Comparison of ENCODE assay signal across 9 mouse cellular contexts in the genomic region with DNA sequence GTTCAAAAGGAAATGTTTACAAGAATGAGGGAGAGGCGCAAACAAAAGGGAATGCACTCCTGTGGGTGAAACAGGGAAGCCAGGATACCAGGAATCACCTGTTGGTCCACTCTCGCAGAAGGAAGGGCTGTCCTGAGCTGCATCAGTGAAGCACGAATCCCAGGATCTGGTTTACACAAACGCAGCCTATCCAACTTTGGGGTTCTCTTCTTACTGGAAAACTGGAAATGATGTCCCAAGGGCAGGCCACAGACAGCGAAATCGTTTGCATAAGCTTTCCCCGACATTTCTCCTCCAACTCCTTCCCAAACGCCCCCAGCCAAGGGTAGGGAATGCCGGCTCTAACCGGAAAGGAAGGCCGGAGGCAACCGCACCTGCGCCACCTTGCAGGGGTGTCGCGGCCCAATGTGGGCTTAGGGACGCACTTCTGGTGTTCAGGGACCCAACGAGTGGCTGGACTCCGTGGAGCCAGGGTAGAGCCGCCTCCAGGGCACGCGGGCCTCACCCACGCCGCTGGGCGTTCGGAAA. TPM values are rescaled to one million over a fixed set of nuclear protein-coding genes. Genes with fewer than 3 reads are reported as not detected.
DNase-seq lines count a peak whose midpoint lies in the region; ATAC-seq and TF ChIP-seq lines count a peak whose summit lies in the region.
"Had no signal": no experiment of that assay in that cellular context is flagged by ENCODE, and none has a peak within 500 bp of the region (broad histone marks: within the 10 kb centered on the region; RNA-seq: fewer than 3 reads in every experiment).

No protein-coding gene starts in this region.

- peaks cover 8% of the 10 kb centered on the region; the same call in 1 of the 2 replicates for H3K27me3 ChIP-seq in spleen, adult 2 months (ENCODE audit: control insufficient read depth, insufficient read depth, low read length)
- peaks cover 41% of the 10 kb centered on the region for H3K27me3 ChIP-seq in limb, embryonic 14.5 days (ENCODE audit: control insufficient read depth, insufficient read depth, low read length)
- H3K27me3 ChIP-seq in stomach, postnatal 0 days (ENCODE audit: control insufficient read depth, insufficient read depth, low read length), result peaks cover 3% of the 10 kb centered on the region; the same call in 1 of the 2 replicates

- TF ChIP-seq EP300 in stomach, postnatal 0 days (optimal IDR thresholded peaks at IDR 0.05), result peak; percentile 69

- H3K4me1 ChIP-seq in spleen, adult 2 months (ENCODE audit: control insufficient read depth, insufficient read depth, insufficient read length), result peaks cover 8% of the 10 kb centered on the region
- H3K4me1 ChIP-seq in limb, embryonic 14.5 days (ENCODE audit: control insufficient read depth, insufficient read depth, low read length), result no peaks in the 10 kb centered on the region
- H3K4me1 ChIP-seq in stomach, postnatal 0 days (replicated peaks; ENCODE audit: control insufficient read depth, insufficient read depth), result no peaks in the 10 kb centered on the region

- peak overlapping the region; percentile 78 for H3K4me2 ChIP-seq in limb, embryonic 14.5 days (replicated peaks; ENCODE audit: low read depth, low read length, severe bottlenecking)
- H3K4me2 ChIP-seq in stomach, postnatal 0 days (replicated peaks; ENCODE audit: low read depth), result peak overlapping the region; percentile 69

- no peak for TF ChIP-seq CTCF in gastrocnemius, adult 2 months (IDR thresholded peaks at IDR 0.05)
- TF ChIP-seq CTCF in spleen, adult 2 months (IDR thresholded peaks at IDR 0.05; ENCODE audit: extremely low read depth, insufficient read depth, insufficient read length, insufficient replicate concordance), result no peak
- no peak for TF ChIP-seq CTCF in stomach, postnatal 0 days (IDR thresholded peaks at IDR 0.05; ENCODE audit: low read depth)

- DNase-seq in gastrocnemius, adult 2 months, result no peak
- no peak for DNase-seq in gastrocnemius, postnatal 10 days
- no peak for DNase-seq in spleen, adult 2 months (ENCODE audit: low read depth in 1 of 2, low spot score in 2 of 2)
- DNase-seq in spleen, postnatal 4 days (ENCODE audit: low spot score in 2 of 2), result no peak
- no peak for DNase-seq in limb, embryonic 14.5 days (ENCODE audit: low spot score)
- no peak for DNase-seq in stomach, postnatal 0 days (ENCODE audit: low spot score)
- DNase-seq in urinary bladder, postnatal 36 days (ENCODE audit: low spot score in 2 of 2), result no peak
- no peak for DNase-seq in thymus, adult 18-20 months

- peak overlapping the region; percentile 67 for H3K4me3 ChIP-seq in gastrocnemius, adult 2 months
- peak overlapping the region; percentile 51; the same call in 1 of the 2 replicates for H3K4me3 ChIP-seq in spleen, adult 2 months (ENCODE audit: extremely low read depth, insufficient read depth, insufficient read length)
- H3K4me3 ChIP-seq in limb, embryonic 14.5 days (replicated peaks; ENCODE audit: low read length), result peak overlapping the region; percentile 45
- H3K4me3 ChIP-seq in stomach, postnatal 0 days (ENCODE audit: low read depth, low read length), result peak overlapping the region; percentile 56

- intact Hi-C loops in gastrocnemius, adult 2 months (cut with DNase I), result no loop called here

- H3K27ac ChIP-seq in gastrocnemius, adult 2 months, result no peak overlapping the region
- no peak overlapping the region for H3K27ac ChIP-seq in spleen, adult 2 months (ENCODE audit: insufficient read depth, low read length)
- H3K27ac ChIP-seq in limb, embryonic 14.5 days (replicated peaks; ENCODE audit: low read depth, low read length), result no peak overlapping the region
- peak overlapping the region; percentile 93 for H3K27ac ChIP-seq in stomach, postnatal 0 days (replicated peaks)

- H3K9ac ChIP-seq in limb, embryonic 14.5 days (ENCODE audit: low read depth, low read length, severe bottlenecking), result peak overlapping the region; percentile 44; the same call in 1 of the 2 replicates
- H3K9ac ChIP-seq in stomach, postnatal 0 days (ENCODE audit: low read length), result peak overlapping the region; percentile 76

- TF ChIP-seq POLR2A in spleen, adult 2 months (IDR thresholded peaks at IDR 0.05; ENCODE audit: low read depth, low read length), result no peak
- TF ChIP-seq POLR2A in limb, embryonic 14.5 days (IDR thresholded peaks at IDR 0.05; ENCODE audit: borderline replicate concordance, extremely low read depth, insufficient read depth, insufficient read length), result no peak

- no peaks in the 10 kb centered on the region for H3K36me3 ChIP-seq in spleen, adult 2 months (ENCODE audit: control insufficient read depth, insufficient read depth, low read length)
- H3K36me3 ChIP-seq in limb, embryonic 14.5 days (ENCODE audit: control insufficient read depth, insufficient read depth, low read length), result no peaks in the 10 kb centered on the region
- H3K36me3 ChIP-seq in stomach, postnatal 0 days (ENCODE audit: control insufficient read depth, insufficient read depth, low read length), result no peaks in the 10 kb centered on the region

- WGBS in spleen, adult 2 months, result 31% methylated on average over 25 of the region's 25 CpGs
- 7% methylated on average over 25 of the region's 25 CpGs for WGBS in limb, embryonic 14.5 days
- 11% methylated on average over 25 of the region's 25 CpGs for WGBS in stomach, postnatal 0 days

- no peaks in the 10 kb centered on the region for H3K9me3 ChIP-seq in limb, embryonic 14.5 days (ENCODE audit: control insufficient read depth, low read length)
- no peaks in the 10 kb centered on the region for H3K9me3 ChIP-seq in stomach, postnatal 0 days (ENCODE audit: control insufficient read depth, low read length)

- ATAC-seq in limb, embryonic 14.5 days (ENCODE audit: low FRiP score, low read depth), result no peak
- no peak for ATAC-seq in stomach, postnatal 0 days (ENCODE audit: low FRiP score, low TSS enrichment)

RNA-seq across cellular contexts. Expression of gene Spint1, which starts 0.4 kb away (rescaled TPM):
- not detected for total RNA-seq in gastrocnemius, adult 2 months (2021)
- total RNA-seq in gastrocnemius, postnatal 10 days (2021), result under 1 TPM; 0.18 to 0.49 TPM
- polyA plus RNA-seq in spleen, adult 2 months (2012; rRNA removed), result 2.9 and 7.2 TPM in 2 replicates
- 9.2 and 11.6 TPM in 2 replicates for polyA plus RNA-seq in limb, embryonic 14.5 days (2012; rRNA removed)
- polyA plus RNA-seq in limb, embryonic 14.5 days (2014; fragmentation: Nextera tagmentation; extraction: Ambion mirVana), result 18.2 and 19.5 TPM in 2 replicates
- 70.9 and 80.2 TPM in 2 replicates for polyA plus RNA-seq in stomach, postnatal 0 days (2015; fragmentation: Nextera tagmentation; extraction: Ambion mirVana)

RNA-seq across cellular contexts. Expression of gene Ppp1r14d, which starts 7.0 kb away (rescaled TPM):
- total RNA-seq in gastrocnemius, adult 2 months (2021), result not detected
- total RNA-seq in gastrocnemius, postnatal 10 days (2021), result not detected
- polyA plus RNA-seq in spleen, adult 2 months (2012; rRNA removed), result not detected in 2 replicates
- not detected in 2 replicates for polyA plus RNA-seq in limb, embryonic 14.5 days (2012; rRNA removed)
- not detected in 2 replicates for polyA plus RNA-seq in limb, embryonic 14.5 days (2014; fragmentation: Nextera tagmentation; extraction: Ambion mirVana)
- polyA plus RNA-seq in stomach, postnatal 0 days (2015; fragmentation: Nextera tagmentation; extraction: Ambion mirVana), result 0.57 and 0.81 TPM in 2 replicates
- total RNA-seq: layer of hippocampus, postnatal 25 days had no signal

RNA-seq across cellular contexts. Expression of gene Dnajc17, which starts 28.2 kb away (rescaled TPM):
- 1 to 10 TPM; 6.6 to 8.6 TPM for total RNA-seq in gastrocnemius, adult 2 months (2021)
- total RNA-seq in gastrocnemius, postnatal 10 days (2021), result 10 to 100 TPM; 11.8 to 11.9 TPM
- 2.9 and 3.5 TPM in 2 replicates for polyA plus RNA-seq in spleen, adult 2 months (2012; rRNA removed)
- polyA plus RNA-seq in limb, embryonic 14.5 days (2012; rRNA removed), result 18.1 and 33.1 TPM in 2 replicates
- 18.0 and 20.5 TPM in 2 replicates for polyA plus RNA-seq in limb, embryonic 14.5 days (2014; fragmentation: Nextera tagmentation; extraction: Ambion mirVana)
- polyA plus RNA-seq in stomach, postnatal 0 days (2015; fragmentation: Nextera tagmentation; extraction: Ambion mirVana), result 11.7 and 12.5 TPM in 2 replicates

RNA-seq across cellular contexts. Expression of gene Zfyve19, which starts 28.3 kb away (rescaled TPM):
- 10 to 100 TPM; 13.3 to 13.9 TPM for total RNA-seq in gastrocnemius, adult 2 months (2021)
- 10 to 100 TPM; 13.6 to 21.8 TPM for total RNA-seq in gastrocnemius, postnatal 10 days (2021)
- polyA plus RNA-seq in spleen, adult 2 months (2012; rRNA removed), result 23.7 and 42.8 TPM in 2 replicates
- 88.0 and 97.9 TPM in 2 replicates for polyA plus RNA-seq in limb, embryonic 14.5 days (2012; rRNA removed)
- polyA plus RNA-seq in limb, embryonic 14.5 days (2014; fragmentation: Nextera tagmentation; extraction: Ambion mirVana), result 46.3 and 52.1 TPM in 2 replicates
- polyA plus RNA-seq in stomach, postnatal 0 days (2015; fragmentation: Nextera tagmentation; extraction: Ambion mirVana), result 28.5 and 30.9 TPM in 2 replicates

RNA-seq across cellular contexts. Expression of gene Rhov, which starts 34.3 kb away (rescaled TPM):
- not detected for total RNA-seq in gastrocnemius, adult 2 months (2021)
- not detected for total RNA-seq in gastrocnemius, postnatal 10 days (2021)
- polyA plus RNA-seq in spleen, adult 2 months (2012; rRNA removed), result 0.15 and 0.38 TPM in 2 replicates
- 4.5 and 6.8 TPM in 2 replicates for polyA plus RNA-seq in limb, embryonic 14.5 days (2012; rRNA removed)
- polyA plus RNA-seq in limb, embryonic 14.5 days (2014; fragmentation: Nextera tagmentation; extraction: Ambion mirVana), result 14.7 and 15.1 TPM in 2 replicates
- polyA plus RNA-seq in stomach, postnatal 0 days (2015; fragmentation: Nextera tagmentation; extraction: Ambion mirVana), result 17.0 and 19.4 TPM in 2 replicates
